35 mouse cellular contexts compared by ENCODE assay signal in the genomic region with DNA sequence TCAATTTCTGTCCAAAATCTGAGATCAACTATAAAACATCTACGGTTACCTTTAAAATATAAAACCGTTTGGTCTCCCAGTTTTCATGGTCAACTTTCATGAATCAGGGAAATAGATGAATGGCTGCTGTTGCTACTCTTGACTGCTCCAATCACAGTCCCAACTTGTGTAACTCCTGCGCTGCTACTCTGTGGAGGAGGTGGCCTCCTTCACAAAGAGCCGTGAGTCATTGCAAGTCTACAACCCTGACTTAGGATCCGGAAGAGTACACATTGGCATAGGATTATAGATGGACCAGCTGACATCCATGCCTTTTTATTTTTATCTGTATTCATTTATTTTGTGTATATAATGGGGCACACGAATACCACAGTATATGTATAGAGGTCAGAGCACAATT. TPM values are rescaled to one million over a fixed set of nuclear protein-coding genes. Genes with fewer than 3 reads are reported as not detected.
"Had no signal": no experiment of that assay in that cellular context is flagged by ENCODE, and none has a peak within 500 bp of the region (broad histone marks: within the 10 kb centered on the region; RNA-seq: fewer than 3 reads in every experiment).

No protein-coding gene starts in this region.

- H3K4me2 ChIP-seq: limb, embryonic 12.5 days; limb, embryonic 13.5 days; limb, embryonic 15.5 days; liver, embryonic 11.5 days; liver, embryonic 12.5 days; liver, embryonic 13.5 days; liver, embryonic 15.5 days; lung, embryonic 14.5 days; lung, embryonic 15.5 days; midbrain, embryonic 11.5 days; midbrain, embryonic 12.5 days; midbrain, embryonic 13.5 days; midbrain, embryonic 15.5 days had no signal

- ATAC-seq: liver, embryonic 12.5 days; liver, postnatal 0 days; lung, postnatal 0 days; midbrain, embryonic 13.5 days; midbrain, embryonic 15.5 days; midbrain, embryonic 16.5 days had no signal

- DNase-seq: left cerebral cortex, postnatal 4 days; liver; liver, embryonic 13.5 days; liver, postnatal 0 days; lung, adult 18-20 months; lung, adult 2 months; lung, embryonic 14.5 days; lung, postnatal 10 days; lung, postnatal 14 days; lung, postnatal 36 days; lung, postnatal 4 days; midbrain, embryonic 14.5 days had no signal

- H3K9me3 ChIP-seq: limb, embryonic 10.5 days; limb, embryonic 12.5 days; limb, embryonic 13.5 days; limb, embryonic 15.5 days; liver, embryonic 12.5 days; liver, embryonic 13.5 days; liver, embryonic 15.5 days; lung, embryonic 15.5 days; midbrain, embryonic 10.5 days; midbrain, embryonic 13.5 days; midbrain, embryonic 15.5 days had no signal

- H3K4me3 ChIP-seq: limb, embryonic 10.5 days; limb, embryonic 12.5 days; limb, embryonic 13.5 days; limb, embryonic 15.5 days; liver, embryonic 12.5 days; liver, embryonic 13.5 days; liver, embryonic 15.5 days; lung, embryonic 15.5 days; megakaryocyte, embryonic 14.5 days; midbrain, embryonic 10.5 days; midbrain, embryonic 12.5 days; midbrain, embryonic 13.5 days; midbrain, embryonic 15.5 days; myocyte had no signal

- H3K9ac ChIP-seq: limb, embryonic 12.5 days; limb, embryonic 13.5 days; limb, embryonic 15.5 days; liver, embryonic 12.5 days; liver, embryonic 13.5 days; liver, embryonic 14.5 days; liver, embryonic 15.5 days; liver, postnatal 0 days; lung, embryonic 14.5 days; lung, embryonic 15.5 days; midbrain, embryonic 12.5 days; midbrain, embryonic 13.5 days; midbrain, embryonic 15.5 days had no signal

- H3K27me3 ChIP-seq: limb, embryonic 12.5 days; limb, embryonic 13.5 days; limb, embryonic 15.5 days; liver, embryonic 12.5 days; liver, embryonic 13.5 days; liver, embryonic 15.5 days; lung, embryonic 15.5 days; midbrain, embryonic 12.5 days; midbrain, embryonic 13.5 days; midbrain, embryonic 15.5 days had no signal

- H3K4me1 ChIP-seq: limb, embryonic 10.5 days; limb, embryonic 12.5 days; limb, embryonic 13.5 days; limb, embryonic 15.5 days; liver, embryonic 12.5 days; liver, embryonic 13.5 days; liver, embryonic 15.5 days; lung, embryonic 15.5 days; midbrain, embryonic 10.5 days; midbrain, embryonic 12.5 days; midbrain, embryonic 13.5 days; midbrain, embryonic 15.5 days had no signal

- H3K36me3 ChIP-seq: limb, embryonic 10.5 days; limb, embryonic 12.5 days; limb, embryonic 13.5 days; limb, embryonic 15.5 days; liver, embryonic 12.5 days; liver, embryonic 13.5 days; liver, embryonic 15.5 days; lung, embryonic 15.5 days; midbrain, embryonic 10.5 days; midbrain, embryonic 12.5 days; midbrain, embryonic 13.5 days; midbrain, embryonic 15.5 days had no signal

- H3K27ac ChIP-seq: limb, embryonic 10.5 days; limb, embryonic 12.5 days; limb, embryonic 13.5 days; limb, embryonic 15.5 days; liver, embryonic 12.5 days; liver, embryonic 13.5 days; liver, embryonic 14.5 days; liver, embryonic 15.5 days; lung, embryonic 15.5 days; macrophage; midbrain, embryonic 10.5 days; midbrain, embryonic 12.5 days; midbrain, embryonic 13.5 days; midbrain, embryonic 15.5 days had no signal

RNA-seq across cellular contexts. Expression of a gene that starts 50.2 kb away (rescaled TPM):
- total RNA-seq: left cerebral cortex, postnatal 4 days; midbrain, postnatal 0 days; monocyte, adult 5-6 weeks had no signal
- polyA plus RNA-seq: liver, adult 2 months had no signal

RNA-seq across cellular contexts. Expression of a gene that starts 50.4 kb away (rescaled TPM):
- total RNA-seq: megakaryocyte-erythroid progenitor cell, adult 5-6 weeks; monocyte, adult 5-6 weeks had no signal
- polyA plus RNA-seq: macrophage, myocyte had no signal
